Mouse (Mus musculus) brain, embryonic 14.5 days (tissue): ENCODE data around the gene Sirt7. TPM values are rescaled to one million over a fixed set of nuclear protein-coding genes. Genes with fewer than 3 reads are reported as not detected.

Experiments
- DNase-seq: peaks from one replicate; pipeline ENCODE4 v3.0.0-alpha.2; 2011; ENCODE audit warnings: low read depth
- CTCF ChIP-seq: fragments of 200-500 bp; IDR thresholded peaks from 2 replicates; pipeline ENCODE4 v1.5.1; 2012; ENCODE audit warnings: inconsistent platforms, mild to moderate bottlenecking, moderate library complexity, borderline replicate concordance; ENCODE audit not compliant: insufficient read depth, insufficient read length; ENCODE audit errors: extremely low read depth
- POLR2A ChIP-seq: fragments of 200-500 bp; IDR thresholded peaks from 2 replicates; pipeline ENCODE4 v1.6.1; 2012; ENCODE audit warnings: mild to moderate bottlenecking, inconsistent platforms, borderline replicate concordance; ENCODE audit not compliant: poor library complexity, insufficient read depth, insufficient read length, severe bottlenecking; ENCODE audit errors: extremely low read depth
- polyA plus RNA-seq: library from polyadenylated mRNA; depleted of rRNA; stranded (reverse); fragments of >200 nt; gene quantifications from 2 replicates; pipeline ENCODE4 v1.2.3, GENCODE M21; 2012; rRNA removed

The Sirt7 gene
- 59.4 and 85.8 TPM in 2 replicates for polyA plus RNA-seq

DNA sequence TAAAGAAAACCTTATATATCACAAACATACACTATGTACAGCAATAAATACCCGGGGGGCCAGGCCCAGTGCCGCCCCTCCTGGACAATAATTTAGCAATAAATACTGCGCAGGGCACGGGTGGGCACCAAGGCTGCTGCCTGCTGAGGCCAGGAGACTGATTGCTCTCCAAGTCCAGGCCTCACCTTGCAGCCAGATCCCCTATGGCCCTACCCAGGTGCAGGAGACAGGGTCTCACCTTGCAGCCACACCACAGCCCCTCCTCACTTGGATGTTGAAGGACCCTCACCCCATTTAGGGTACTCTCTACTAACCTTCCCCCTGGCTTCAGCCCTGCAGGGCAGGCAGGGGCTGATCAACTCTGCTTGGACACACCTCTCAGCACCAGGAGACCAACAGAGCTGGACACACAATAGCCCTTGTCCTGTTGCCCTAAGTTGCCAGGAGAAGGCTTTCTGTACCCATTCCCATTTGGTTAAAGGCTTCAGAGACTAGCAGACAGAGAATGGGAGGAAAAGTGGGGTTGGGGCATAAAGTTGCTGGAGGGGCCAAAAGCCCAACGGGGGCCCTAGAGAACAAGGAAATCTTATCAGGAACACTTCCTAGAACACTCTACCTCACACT is at the start of gene Sirt7:
Sirt7 (minus strand) TSS at position 89 of the 624 bp plus-strand sequence.
- no peak for TF ChIP-seq CTCF
- no peak for TF ChIP-seq POLR2A
- no peak for DNase-seq

DNA sequence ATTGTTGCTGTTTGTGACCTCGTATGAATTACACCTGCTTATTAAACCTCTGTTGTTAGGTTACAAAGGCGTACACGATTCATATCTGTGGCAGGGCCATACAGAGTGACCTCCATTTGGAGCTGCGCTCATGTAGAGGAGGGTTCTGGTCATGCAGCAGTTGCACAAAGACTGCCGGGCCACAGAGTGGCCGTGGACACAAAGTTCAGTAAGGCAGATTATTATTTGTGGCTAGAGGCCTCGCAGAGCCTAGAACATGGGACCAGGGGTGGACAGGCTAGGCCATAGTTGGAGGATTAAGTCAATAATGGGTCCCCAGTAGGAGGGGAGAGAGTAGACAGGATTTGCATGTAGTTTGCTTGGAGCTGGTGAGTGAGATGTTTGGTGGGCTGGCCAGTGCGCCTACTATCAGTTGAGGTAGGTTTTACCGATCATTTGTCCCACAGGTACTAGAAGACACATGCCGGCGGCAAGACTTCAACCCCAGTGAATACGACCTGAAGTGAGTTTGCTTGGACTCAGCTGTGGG is 48.6 kb upstream of the Sirt7 start:
- DNase-seq, result no peak
- TF ChIP-seq POLR2A, result no peak
- no peak for TF ChIP-seq CTCF

DNA sequence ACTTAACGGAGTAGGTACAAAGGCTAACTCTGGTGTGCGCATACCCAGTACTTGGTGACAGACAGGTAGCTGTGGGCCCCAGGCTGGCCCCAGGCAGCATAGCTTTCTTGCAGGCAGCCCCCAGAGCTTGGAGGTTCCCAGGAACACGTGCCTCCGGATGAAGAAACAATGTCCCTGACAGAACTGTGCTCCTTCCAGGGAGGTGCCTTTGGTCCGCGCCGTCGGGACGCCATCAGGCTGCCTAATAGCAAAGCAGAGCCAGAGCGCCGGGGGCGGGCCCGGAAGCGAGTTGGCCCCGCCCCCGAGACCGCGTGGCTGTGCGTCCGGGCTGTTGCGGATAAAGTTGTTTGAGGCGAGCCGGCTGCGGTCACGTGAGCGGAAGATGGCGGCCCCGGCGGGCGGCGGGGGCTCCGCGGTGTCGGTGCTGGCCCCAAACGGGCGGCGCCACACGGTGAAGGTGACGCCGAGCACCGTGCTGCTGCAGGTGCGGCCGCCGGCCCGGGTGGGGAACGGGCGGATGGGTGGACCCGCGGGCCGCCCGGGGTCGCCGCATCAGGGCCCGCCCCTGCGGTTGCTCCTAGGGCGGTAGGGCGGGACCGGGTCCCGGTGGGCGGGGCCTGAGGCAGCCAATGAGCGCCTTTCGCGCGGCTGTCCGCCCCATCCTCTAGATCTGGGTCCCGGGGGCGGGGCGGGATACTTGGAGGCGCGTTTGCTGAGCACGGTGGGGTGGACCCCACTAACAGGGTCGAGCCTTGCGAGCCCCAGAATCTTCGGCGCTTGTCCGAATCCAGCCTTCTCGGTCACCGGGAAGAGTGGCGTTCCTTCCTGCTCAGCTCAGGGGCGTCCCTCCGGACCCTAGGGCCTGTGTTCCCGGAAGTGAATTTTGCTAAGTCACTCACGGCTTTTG is 47.9 kb upstream of the Sirt7 start, which contains the start of gene Aspscr1:
Aspscr1 (plus strand) TSS at position 287 of the 907 bp plus-strand sequence.
- TF ChIP-seq CTCF (no peak), POLR2A (peak; percentile 44)
- DNase-seq, result peak; percentile 97

DNA sequence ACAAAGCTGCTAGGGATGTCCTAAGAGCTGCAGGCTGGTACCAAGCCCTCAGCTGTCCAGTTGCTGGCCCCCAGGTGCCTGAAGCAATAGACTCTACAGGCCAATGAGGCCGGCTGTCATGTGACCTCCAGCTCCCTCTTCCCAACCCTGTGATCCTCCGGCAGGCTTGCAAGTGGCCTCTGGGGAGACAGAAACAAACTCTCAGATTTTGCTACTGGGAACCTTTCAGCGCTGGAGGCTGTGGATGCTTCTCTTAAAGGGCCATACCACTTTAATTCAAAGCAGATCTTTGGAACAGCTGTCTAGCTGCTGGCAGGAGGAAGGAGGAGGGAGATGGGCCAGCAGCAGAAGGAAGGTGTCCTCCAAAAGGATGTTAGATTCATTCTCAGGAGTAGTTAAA is 41.6 kb upstream of the Sirt7 start:
- DNase-seq, result no peak
- TF ChIP-seq POLR2A, result no peak
- no peak for TF ChIP-seq CTCF

DNA sequence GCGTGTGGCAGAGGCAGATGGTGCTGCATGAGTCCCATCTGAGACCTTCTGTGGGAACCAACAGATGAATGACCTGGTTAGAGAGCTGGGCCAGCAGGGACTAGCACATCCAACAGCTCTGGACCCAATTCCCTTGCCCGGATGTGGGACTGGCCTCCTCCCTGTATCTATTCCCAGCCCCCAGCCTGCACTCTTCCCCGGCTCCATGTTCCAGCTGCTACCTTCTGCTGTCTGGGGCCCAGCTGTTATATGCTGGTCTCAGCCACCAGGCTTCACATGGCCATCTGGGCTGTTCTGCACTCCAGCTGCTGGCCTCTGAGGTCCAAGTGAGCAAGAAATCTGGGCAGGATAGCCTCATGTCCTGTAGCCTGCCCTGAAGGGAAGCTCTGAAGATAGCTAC is 40.4 kb upstream of the Sirt7 start:
- TF ChIP-seq POLR2A (no peak), CTCF (no peak)
- no peak for DNase-seq

DNA sequence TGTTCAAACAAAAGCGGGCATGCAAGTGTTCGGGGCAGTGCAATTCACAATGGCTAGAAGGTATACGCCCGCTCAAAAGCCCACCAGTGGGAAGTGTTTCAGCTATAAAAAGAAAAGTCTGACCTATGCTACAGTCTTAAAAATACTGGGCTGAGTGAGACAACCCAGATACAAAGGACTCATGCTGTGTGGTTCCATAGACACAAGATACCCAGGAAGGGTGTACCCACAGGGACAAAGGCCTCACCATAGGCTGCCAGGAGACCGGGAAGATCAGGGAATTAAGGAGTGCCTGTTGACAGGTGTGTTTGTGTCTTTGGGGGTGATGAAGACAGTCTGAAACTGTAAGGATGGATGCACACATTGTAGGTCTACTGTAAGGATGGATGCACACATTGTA is 38.7 kb upstream of the Sirt7 start:
- no peak for TF ChIP-seq POLR2A
- no peak for TF ChIP-seq CTCF
- DNase-seq, result no peak

DNA sequence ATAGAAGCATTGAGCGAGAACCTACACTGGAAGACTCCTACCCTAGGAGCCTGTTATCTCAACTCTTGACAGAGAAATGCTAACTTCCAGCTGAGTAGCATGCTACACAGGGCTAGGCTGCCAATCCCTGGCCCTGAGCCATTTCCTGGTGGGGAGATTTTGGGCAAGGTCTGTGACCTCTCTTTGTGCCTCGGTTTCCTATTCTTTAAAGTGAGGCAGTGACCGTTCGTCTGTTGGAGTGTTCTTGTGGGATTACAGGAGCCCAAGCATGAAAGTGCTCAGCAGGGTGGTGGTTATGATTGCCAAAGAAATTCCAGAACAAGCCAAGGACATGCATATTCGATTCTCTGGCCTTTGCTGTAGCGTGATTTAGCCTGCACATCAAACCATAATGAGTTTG is 37.7 kb upstream of the Sirt7 start:
- peak; percentile 28 for DNase-seq
- TF ChIP-seq CTCF (no peak), POLR2A (no peak)

DNA sequence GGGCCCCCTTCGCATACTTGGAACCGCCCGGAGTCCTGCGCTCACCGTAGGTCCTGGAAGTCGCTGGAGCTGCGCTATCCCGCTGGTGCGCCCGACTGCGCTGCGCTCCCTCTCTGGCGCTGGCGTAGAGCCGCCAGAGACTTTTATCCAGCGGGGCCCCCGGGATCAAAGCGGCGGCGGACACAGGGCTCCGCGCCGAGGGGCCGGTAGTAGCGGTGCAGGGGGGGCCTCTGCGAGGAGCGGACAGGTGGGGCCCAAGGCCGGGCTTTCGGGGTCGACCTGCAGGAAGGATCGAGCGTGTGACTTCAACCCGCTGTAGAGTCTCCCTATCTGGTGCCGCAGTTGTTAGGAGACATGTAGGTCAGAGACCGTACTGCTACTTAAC is 36.0 kb upstream of the Sirt7 start, which contains the start of gene Notum:
Notum (minus strand) TSS at position 100 of the 385 bp plus-strand sequence.
- DNase-seq, result no peak
- TF ChIP-seq CTCF (no peak), POLR2A (no peak)

DNA sequence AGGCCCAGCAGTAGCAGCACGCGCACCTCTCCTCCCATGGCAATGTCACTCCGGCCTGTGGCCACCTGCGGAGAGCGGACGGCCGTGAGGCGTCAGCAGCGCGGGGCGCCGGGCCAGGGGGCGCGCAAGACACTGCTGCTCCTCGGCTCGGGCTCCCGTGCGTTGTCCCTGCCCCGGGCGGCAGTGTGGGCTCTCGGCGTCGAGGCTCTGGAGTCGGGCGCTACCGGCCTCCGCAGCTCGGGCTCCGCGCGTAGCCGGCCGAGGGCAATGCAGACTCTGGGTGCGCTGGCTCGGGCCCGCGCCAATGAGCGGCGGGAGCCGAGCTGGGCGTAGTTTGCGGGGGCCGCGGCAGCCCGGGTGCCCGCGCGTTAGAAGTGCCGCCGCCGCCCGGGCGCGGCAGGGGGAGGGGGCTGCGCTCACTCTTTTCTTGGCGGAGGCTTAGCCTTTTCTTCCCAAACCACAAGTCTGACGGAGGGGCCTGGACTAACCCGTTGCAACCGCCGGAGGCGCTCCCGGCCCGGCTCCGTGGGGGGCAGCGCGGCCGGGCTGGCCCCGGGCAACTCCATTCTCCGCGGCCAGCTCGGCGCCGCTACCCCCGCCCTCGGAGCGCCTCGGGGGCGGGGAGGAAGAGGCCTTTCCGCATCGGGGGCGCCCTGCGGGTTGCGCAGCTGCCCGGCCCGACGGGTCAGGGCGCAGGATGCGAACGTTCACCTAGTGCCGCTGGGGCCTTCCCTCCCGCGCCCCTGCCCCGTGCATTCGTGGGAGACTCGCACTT is 35.4 kb upstream of the Sirt7 start:
- TF ChIP-seq POLR2A (no peak), CTCF (peak; percentile 45; the same call in 1 of the 2 replicates)
- DNase-seq, result peak; percentile 42

DNA sequence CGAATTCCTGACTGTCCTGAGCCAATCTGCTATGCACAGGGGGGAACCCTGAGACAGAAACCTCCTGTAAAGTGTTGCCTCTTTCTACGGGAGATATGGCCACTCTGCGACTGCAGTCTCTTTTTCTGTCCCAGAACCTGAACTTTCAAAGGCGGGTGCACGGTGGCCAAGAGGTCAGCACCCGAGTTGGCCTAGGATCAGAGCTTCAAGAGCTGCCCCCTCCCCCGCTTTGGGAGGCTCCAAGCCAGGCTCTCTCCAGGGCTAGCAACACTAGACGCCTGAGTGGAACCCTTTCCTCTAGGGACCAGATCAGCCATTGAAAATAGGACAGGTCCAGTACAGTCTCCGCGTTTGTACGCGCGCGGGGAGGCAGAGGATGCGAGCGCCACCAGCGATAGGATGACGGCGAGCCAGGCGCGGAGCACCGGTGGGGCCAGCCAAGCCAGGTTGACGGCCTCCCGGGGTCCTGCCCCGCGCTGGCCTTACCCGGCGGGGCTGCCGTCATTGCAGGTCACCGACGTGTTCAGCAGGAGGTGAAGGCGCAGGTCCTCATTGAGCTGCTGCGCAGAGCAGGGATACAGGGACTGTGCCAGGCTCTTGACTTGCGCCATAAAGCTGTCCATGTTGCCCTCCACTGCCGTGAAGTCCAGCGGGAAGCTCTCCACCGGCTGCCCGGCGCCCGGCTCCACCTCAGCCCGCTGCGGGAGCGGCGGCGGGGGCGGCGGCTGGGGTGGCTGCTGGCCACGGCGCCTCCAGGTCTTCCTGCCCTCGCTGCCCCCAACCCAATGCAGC is 34.7 kb upstream of the Sirt7 start:
- TF ChIP-seq POLR2A, result no peak
- no peak for TF ChIP-seq CTCF
- DNase-seq, result no peak
